Mouse (Mus musculus) small intestine, adult 2 months (tissue): ENCODE data around the gene Papss1.

Source experiments
- CTCF ChIP-seq: fragments of 200-500 bp; IDR thresholded peaks from 2 replicates; pipeline ENCODE4 v1.5.1; 2012; ENCODE audit warnings: low read depth, mild to moderate bottlenecking, control low read depth, inconsistent platforms, low read length, moderate library complexity, mixed read lengths; ENCODE audit not compliant: insufficient replicate concordance, insufficient read length; ENCODE audit errors: extremely low read depth
- POLR2A ChIP-seq: fragments of 200-500 bp; IDR thresholded peaks from 2 replicates; pipeline ENCODE4 v1.6.1; 2012; ENCODE audit warnings: low read depth, mild to moderate bottlenecking, control low read depth, inconsistent platforms, low read length, moderate library complexity

DNA sequence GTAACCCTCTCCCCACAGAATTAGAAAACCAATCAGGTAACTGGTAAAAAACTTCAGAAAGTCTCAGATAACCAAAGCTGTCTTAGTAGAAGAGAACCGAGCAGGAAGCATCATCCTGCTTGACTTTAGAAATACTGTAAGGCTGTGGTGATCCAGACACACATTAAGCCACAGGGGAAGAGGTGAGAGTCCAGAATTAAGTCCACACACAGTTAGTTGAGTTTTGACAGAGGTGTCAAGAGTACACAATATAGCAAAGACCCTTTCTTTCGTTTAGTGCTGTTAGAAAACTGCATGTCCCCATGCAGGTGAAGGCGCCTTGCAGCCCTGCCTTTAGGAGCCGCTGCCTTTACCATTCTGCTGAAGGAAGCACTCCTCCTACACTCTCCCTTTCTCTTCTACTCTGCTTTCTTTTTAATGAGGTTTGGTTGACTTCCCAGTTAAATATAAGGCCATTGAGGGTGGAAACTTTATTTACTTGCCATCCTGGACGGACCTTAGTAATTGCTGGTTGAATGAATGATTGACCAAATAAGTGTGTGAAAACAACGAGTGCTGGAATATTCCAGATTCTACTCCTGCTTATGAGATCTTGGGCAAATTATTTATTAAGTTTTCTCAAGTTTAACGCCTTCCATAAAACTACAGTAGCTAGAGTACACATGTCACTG is 14.0 kb downstream of the Papss1 start:
- TF ChIP-seq POLR2A, result no peak
- no peak for TF ChIP-seq CTCF
